Mouse (Mus musculus) layer of hippocampus, postnatal 36 days (tissue): ENCODE measurements around the gene Hist2h3b. TPM values are rescaled to one million over a fixed set of nuclear protein-coding genes. Genes with fewer than 3 reads are reported as not detected.

Experiments
- DNase-seq, 2 experiments: peaks; one replicate each; pipeline ENCODE4 v3.0.0; 2022
- microRNA-seq, 2 experiments: library from miRNA; unstranded; fragments of <30 nt; microRNA quantifications; one replicate each; pipeline ENCODE4 v1.2.0; 2021
- total RNA-seq, 2 experiments: library from RNA; stranded (reverse); gene quantifications; 2 replicates each; pipeline ENCODE4 v1.2.3; 2021

Gene Hist2h3b
- total RNA-seq, 2 experiments from 2014 or later = 42.9 to 45.4 TPM

- DNase-seq = no peak
Measured at GRCm38 (mm10) chr3:96299562-96299961, 31.1 kb downstream of the Hist2h3b start.

GRCm38 (mm10) chr3:96300706-96301529 is 32.5 kb downstream of the Hist2h3b start:
- no peak for DNase-seq

- no peak for DNase-seq
Measured at GRCm38 (mm10) chr3:96302076-96302475, 33.6 kb downstream of the Hist2h3b start.

- no peak for DNase-seq
Measured at GRCm38 (mm10) chr3:96306506-96306905, 38.1 kb downstream of the Hist2h3b start.

GRCm38 (mm10) chr3:96309441-96309840 is 41.0 kb downstream of the Hist2h3b start:
- DNase-seq = no peak

- no peak for DNase-seq
Measured at GRCm38 (mm10) chr3:96312341-96313098, 44.1 kb downstream of the Hist2h3b start.

Small RNAs within 50 kb of the gene (microRNA-seq; reads per million reads assigned to microRNA genes)
- gene Gm44492 (0 reads per million in 2 experiments), gene Gm47311 (0 reads per million in 2 experiments), gene Gm47313 (0 reads per million in 2 experiments)

Other genes starting within 250 kb of the Hist2h3b start
- gene Vps45, start 210.2 kb upstream of the Hist2h3b start, total RNA-seq = 10 to 100 TPM; 40.8 to 46.3 TPM
- gene Otud7b, start 164.1 kb upstream of the Hist2h3b start, total RNA-seq = 10 to 100 TPM; 31.0 to 32.6 TPM
- 1 to 10 TPM; 4.2 to 5.2 TPM for gene Mtmr11, start 106.7 kb upstream of the Hist2h3b start, total RNA-seq
- gene Sf3b4, start 96.3 kb upstream of the Hist2h3b start, total RNA-seq = 10 to 100 TPM; 52.0 to 54.5 TPM
- gene Sv2a, start 87.5 kb upstream of the Hist2h3b start, total RNA-seq = 100 to 1,000 TPM; 351 to 376 TPM
- gene Bola1, start 48.9 kb upstream of the Hist2h3b start, total RNA-seq = 10 to 100 TPM; 15.3 to 18.2 TPM
- gene Hist2h2ab, start 48.8 kb upstream of the Hist2h3b start, total RNA-seq = 1 to 10 TPM; 7.2 to 8.2 TPM
- 10 to 100 TPM; 20.0 to 22.5 TPM for gene Hist2h2ac, start 47.8 kb upstream of the Hist2h3b start, total RNA-seq
- 1 to 10 TPM; 6.9 to 7.1 TPM for gene Hist2h2be, start 47.5 kb upstream of the Hist2h3b start, total RNA-seq
- gene Hist2h3c2, start 29.5 kb upstream of the Hist2h3b start, total RNA-seq = 10 to 100 TPM; 13.1 to 13.4 TPM
- gene Hist2h2aa2, start 28.4 kb upstream of the Hist2h3b start, total RNA-seq = 100 to 1,000 TPM; 193 to 195 TPM
- 10 to 100 TPM in 1 of 2 experiments, 1 to 10 TPM in 1; 3.1 to 11.1 TPM for gene Hist2h2aa1, start 23.2 kb upstream of the Hist2h3b start, total RNA-seq
- gene Hist2h3c1, start 22.0 kb upstream of the Hist2h3b start, total RNA-seq = not detected
- gene Hist2h4, start 5.3 kb upstream of the Hist2h3b start, total RNA-seq = 10 to 100 TPM; 27.7 to 30.4 TPM
- 100 to 1,000 TPM; 120 TPM for gene Hist2h2bb, start 1.1 kb downstream of the Hist2h3b start, total RNA-seq
- gene Fcgr1, start 25.3 kb downstream of the Hist2h3b start, total RNA-seq = 1 to 10 TPM; 2.4 to 2.5 TPM
- gene BC107364, start 183.7 kb downstream of the Hist2h3b start, total RNA-seq = not detected